Mouse (Mus musculus) layer of hippocampus, postnatal 14 days (tissue): Measurements from ENCODE around the gene Slc5a4a. TPM values are rescaled to one million over a fixed set of nuclear protein-coding genes. Genes with fewer than 3 reads are reported as not detected.

Experiments used
- DNase-seq, 2 experiments: peaks; one replicate each; pipeline ENCODE4 v3.0.0; 2021 to 2022; ENCODE audit warnings: low spot score in 2 of 2, mixed read lengths in 1 of 2
- microRNA-seq, 2 experiments: library from miRNA; unstranded; fragments of <30 nt; microRNA quantifications; one replicate each; pipeline ENCODE4 v1.2.0; 2021
- total RNA-seq, 2 experiments: library from RNA; stranded (reverse); gene quantifications; 2 replicates each; pipeline ENCODE4 v1.2.3; 2021

The Slc5a4a gene
- total RNA-seq, 2 experiments from 2014 or later = not detected

- no peak for DNase-seq
These were observed 69.8 kb downstream of the Slc5a4a start for GRCm38 (mm10) chr10:76217056-76217455.

- no peak for DNase-seq
These were observed 71.0 kb downstream of the Slc5a4a start for GRCm38 (mm10) chr10:76218240-76218639.

GRCm38 (mm10) chr10:76225944-76226343, 78.7 kb downstream of the Slc5a4a start:
- no peak for DNase-seq

DNA sequence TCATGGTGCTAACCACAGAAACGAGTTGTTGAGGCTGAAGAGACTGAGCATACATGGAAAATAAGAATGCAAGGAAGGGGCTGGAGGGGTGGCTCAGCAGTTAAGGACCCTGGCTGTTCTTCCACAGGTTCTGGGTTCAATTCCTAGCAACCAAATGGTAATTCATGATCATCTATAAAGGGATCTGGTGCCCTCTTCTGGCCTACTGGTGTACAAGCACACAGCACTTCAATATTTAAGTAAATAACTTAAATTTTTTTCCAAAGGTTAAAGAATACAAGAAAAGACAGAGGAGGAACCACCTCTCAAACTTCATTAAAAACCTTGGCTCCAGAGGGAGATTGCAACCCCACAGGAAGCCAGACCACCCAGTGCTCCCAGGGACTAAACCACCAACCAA, 82.4 kb downstream of the Slc5a4a start:
- no peak for DNase-seq

DNA sequence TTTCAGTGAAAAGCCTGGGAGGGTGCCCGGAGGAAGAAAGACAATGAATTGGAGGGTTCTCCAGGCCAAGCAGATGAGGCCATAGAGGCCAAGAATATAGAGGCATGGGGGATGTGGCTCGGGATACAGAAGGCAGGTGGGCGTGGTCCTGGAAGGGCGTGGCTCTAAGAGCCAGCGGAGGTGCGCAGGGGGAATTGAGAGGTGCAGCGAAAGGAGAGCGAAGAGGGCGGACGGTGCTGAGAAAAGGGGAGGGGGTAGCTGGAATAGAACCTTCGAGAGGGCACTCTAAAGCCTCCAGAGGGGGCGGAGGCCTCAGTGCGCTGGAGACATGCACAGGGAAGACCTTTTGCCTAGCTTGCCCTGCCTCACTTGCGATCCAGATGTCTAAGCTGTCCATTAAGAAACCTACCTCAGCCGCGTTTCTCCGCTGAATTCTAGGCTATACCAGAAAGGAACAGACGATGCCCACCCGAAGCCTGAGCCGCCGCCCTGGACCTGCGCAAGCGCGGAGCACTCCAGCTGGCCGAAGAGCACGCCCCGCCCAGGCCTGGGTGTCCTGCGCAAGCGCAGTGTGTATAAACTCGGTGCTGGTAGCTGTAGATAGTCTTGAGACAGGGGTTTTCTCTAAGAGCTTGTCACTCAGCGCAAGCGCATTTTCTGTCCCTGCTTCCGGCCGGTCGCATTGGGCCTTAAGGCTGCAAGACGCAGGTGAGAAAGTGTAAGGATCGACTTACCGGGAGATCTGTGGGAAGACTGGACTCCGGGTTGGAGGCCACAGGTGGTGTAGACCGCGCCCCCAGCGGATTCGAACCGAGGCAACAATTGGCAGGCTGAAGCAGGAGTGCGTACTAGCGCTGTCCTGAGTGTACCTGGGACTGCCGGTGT, 90.3 kb downstream of the Slc5a4a start, which contains the start of gene Prmt2:
Prmt2 (minus strand) TSS at position 525 of the 885 bp plus-strand sequence.
- peak; percentile 89 to 93 for DNase-seq

Small RNA genes within 50 kb of the gene (microRNA-seq; reads per million reads assigned to microRNA genes)
- 0 reads per million in 2 experiments for gene Mir678

Other genes with a start within 250 kb of the Slc5a4a start
- 10 to 100 TPM; 80.6 to 84.5 TPM for gene Smarcb1, start 225.8 kb upstream of the Slc5a4a start, total RNA-seq
- 100 to 1,000 TPM; 286 to 309 TPM for gene Chchd10, start 214.3 kb upstream of the Slc5a4a start, total RNA-seq
- gene Mmp11, start 211.0 kb upstream of the Slc5a4a start, total RNA-seq = 1 to 10 TPM; 2.3 to 3.3 TPM
- 1 to 10 TPM in 1 of 2 experiments, under 1 TPM in 1; 0.88 to 1.1 TPM for gene Gm867, start 206.8 kb upstream of the Slc5a4a start, total RNA-seq
- not detected for gene Vpreb3, start 204.4 kb upstream of the Slc5a4a start, total RNA-seq
- not detected for gene Gm5134, start 192.9 kb upstream of the Slc5a4a start, total RNA-seq
- gene Zfp280b, start 114.8 kb upstream of the Slc5a4a start, total RNA-seq = 10 to 100 TPM; 12.8 to 13.5 TPM
- under 1 TPM in 1 of 2 experiments, not detected in 1; 0.09 TPM for gene Slc5a4b, start 36.5 kb upstream of the Slc5a4a start, total RNA-seq
- 10 to 100 TPM; 69.2 to 82.5 TPM for gene Prmt2, start 90.4 kb downstream of the Slc5a4a start, total RNA-seq
- 10 to 100 TPM; 97.2 to 99.4 TPM for gene S100b, start 106.4 kb downstream of the Slc5a4a start, total RNA-seq
- gene Dip2a, start 197.8 kb downstream of the Slc5a4a start, total RNA-seq = 10 to 100 TPM; 55.0 to 65.6 TPM